Mouse (Mus musculus) heart, postnatal 10 days (tissue): Measurements from ENCODE around the gene Slc4a1ap. TPM values are rescaled to one million over a fixed set of nuclear protein-coding genes. Genes with fewer than 3 reads are reported as not detected.

Experiments used
- DNase-seq, 2 experiments: peaks; one replicate each; pipeline ENCODE4 v3.0.0; 2021
- intact Hi-C: fragments of 180-260 bp; cut with DNase I; formaldehyde crosslinking; loops from one replicate; pipeline ENCODE4 v1.15.1; 2025
- total RNA-seq, 2 experiments: library from RNA; stranded (reverse); gene quantifications; 2 replicates each; pipeline ENCODE4 v1.2.3; 2021

Gene Slc4a1ap
- total RNA-seq, 2 experiments from 2014 or later, result 19.2 to 23.2 TPM

- DNase-seq, result no peak
- intact Hi-C loops, result loop anchor here (5.0 to 10.0 kb wide), 2 partner anchors 546 to 598 kb away; no protein-coding TSS in a partner anchor
Observed at GRCm38 (mm10) chr5:31599161-31599560, 72.4 kb downstream of the Slc4a1ap start.

GRCm38 (mm10) chr5:31601162-31601722, 74.4 kb downstream of the Slc4a1ap start:
- intact Hi-C loops, result no loop called here
- DNase-seq, result no peak

- intact Hi-C loops, result no loop called here
- DNase-seq, result peak; percentile 78 to 80
Observed at GRCm38 (mm10) chr5:31602377-31602776, 75.6 kb downstream of the Slc4a1ap start.

GRCm38 (mm10) chr5:31603766-31604165, 77.0 kb downstream of the Slc4a1ap start:
- intact Hi-C loops, result no loop called here
- no peak for DNase-seq

GRCm38 (mm10) chr5:31606151-31606550, 79.4 kb downstream of the Slc4a1ap start:
- intact Hi-C loops, result no loop called here
- DNase-seq, result peak; percentile 55 to 65

Other genes with a start within 250 kb of the Slc4a1ap start
- gene Ift172, start 235.9 kb upstream of the Slc4a1ap start, total RNA-seq, result 10 to 100 TPM; 34.1 to 40.4 TPM
- gene Fndc4, start 230.9 kb upstream of the Slc4a1ap start, total RNA-seq, result 10 to 100 TPM in 1 of 2 experiments, 1 to 10 TPM in 1; 3.6 to 10.3 TPM
- gene Gckr, start 229.6 kb upstream of the Slc4a1ap start, total RNA-seq, result not detected
- gene Zfp512, start 74.6 kb upstream of the Slc4a1ap start, total RNA-seq, result 10 to 100 TPM; 20.5 to 23.6 TPM
- under 1 TPM; 0.22 to 0.32 TPM for gene 4930548H24Rik, start 41.3 kb upstream of the Slc4a1ap start, total RNA-seq
- 10 to 100 TPM; 22.1 to 24.5 TPM for gene Gpn1, start 32.3 kb upstream of the Slc4a1ap start, total RNA-seq
- gene Supt7l, start 812 bp downstream of the Slc4a1ap start, total RNA-seq, result 10 to 100 TPM; 15.8 to 16.1 TPM
- gene Mrpl33, start 69.9 kb downstream of the Slc4a1ap start, total RNA-seq, result 100 to 1,000 TPM; 315 to 318 TPM
- gene Rbks, start 170.6 kb downstream of the Slc4a1ap start, total RNA-seq, result 1 to 10 TPM; 4.3 to 4.7 TPM
- gene Babam2, start 170.7 kb downstream of the Slc4a1ap start, total RNA-seq, result 10 to 100 TPM; 36.3 to 39.8 TPM